Mouse (Mus musculus) gonadal fat pad, adult 2 months (tissue): Measurements from ENCODE around the gene Yipf4. TPM values are rescaled to one million over a fixed set of nuclear protein-coding genes. Genes with fewer than 3 reads are reported as not detected.
"Not testable (repeated sequence)": the region's sequence is repeated elsewhere in the genome, so short reads cannot be mapped to it uniquely, and the experiment has no call there.

Experiments used
- DNase-seq: peaks from one replicate; pipeline ENCODE4 v3.0.0-alpha.2; 2012; ENCODE audit warnings: low read depth
- polyA plus RNA-seq: library from polyadenylated mRNA; depleted of rRNA; stranded (reverse); fragments of >200 nt; gene quantifications from 2 replicates; pipeline ENCODE4 v1.2.3, GENCODE M21; 2012; rRNA removed

Yipf4 gene
- polyA plus RNA-seq = 30.0 and 48.7 TPM in 2 replicates

GRCm38 (mm10) chr17:74489024-74489900 lies at the start of gene Yipf4:
Gene Yipf4, plus strand, starts transcription at chr17:74489493.
- DNase-seq = peak; percentile 66

- DNase-seq = no peak
Measured at GRCm38 (mm10) chr17:74440486-74440885, 48.8 kb upstream of the Yipf4 start.

- DNase-seq = no peak
Measured at GRCm38 (mm10) chr17:74449776-74450175, 39.5 kb upstream of the Yipf4 start.

- DNase-seq = no peak
Measured at GRCm38 (mm10) chr17:74453928-74454327, 35.4 kb upstream of the Yipf4 start.

GRCm38 (mm10) chr17:74454660-74455059 lies 34.6 kb upstream of the Yipf4 start:
- no peak for DNase-seq

GRCm38 (mm10) chr17:74455426-74455825 lies 33.9 kb upstream of the Yipf4 start:
- DNase-seq = no peak

- DNase-seq = no peak
Measured at GRCm38 (mm10) chr17:74456825-74457224, 32.5 kb upstream of the Yipf4 start.

GRCm38 (mm10) chr17:74457972-74458677 lies 31.2 kb upstream of the Yipf4 start:
- no peak for DNase-seq

- no peak for DNase-seq
Measured at GRCm38 (mm10) chr17:74458711-74459408, 30.4 kb upstream of the Yipf4 start, which contains the start of gene Nlrc4. Gene Nlrc4, minus strand, starts transcription at chr17:74459142.

GRCm38 (mm10) chr17:74463510-74463909 lies 25.8 kb upstream of the Yipf4 start:
- DNase-seq = peak; percentile 28

- DNase-seq = not testable (repeated sequence)
Measured at GRCm38 (mm10) chr17:74467981-74468380, 21.3 kb upstream of the Yipf4 start.

GRCm38 (mm10) chr17:74470133-74470532 lies 19.2 kb upstream of the Yipf4 start:
- DNase-seq = not testable (repeated sequence)

- DNase-seq = no peak
Measured at GRCm38 (mm10) chr17:74480361-74481069, 8.8 kb upstream of the Yipf4 start.

- no peak for DNase-seq
Measured at GRCm38 (mm10) chr17:74489901-74490220, 568 bp downstream of the Yipf4 start.

- DNase-seq = no peak
Measured at GRCm38 (mm10) chr17:74491565-74491964, 2.3 kb downstream of the Yipf4 start.

- DNase-seq = no peak
Measured at GRCm38 (mm10) chr17:74500204-74500603, 10.9 kb downstream of the Yipf4 start.

- DNase-seq = no peak
Measured at GRCm38 (mm10) chr17:74501085-74501484, 11.8 kb downstream of the Yipf4 start.

- DNase-seq = no peak
Measured at GRCm38 (mm10) chr17:74507934-74508333, 18.6 kb downstream of the Yipf4 start.

- no peak for DNase-seq
Measured at GRCm38 (mm10) chr17:74508600-74508999, 19.3 kb downstream of the Yipf4 start.

GRCm38 (mm10) chr17:74512308-74512707 lies 23.0 kb downstream of the Yipf4 start:
- DNase-seq = no peak
